Mouse (Mus musculus): ENCODE measurements around the gene Fbxl2. TPM values are rescaled to one million over a fixed set of nuclear protein-coding genes. Genes with fewer than 3 reads are reported as not detected.

Gene Fbxl2
- total and polyA plus RNA-seq, 2 experiments from 2014 or later: 1.6 to 3.4 TPM

GRCm38 (mm10) chr9:113915789-113916188 is 130.2 kb downstream of the Fbxl2 start:
- Histone ChIP-seq H3K36me3 (replicated peaks; ENCODE audit: control insufficient read depth, insufficient read depth, low read length) (peaks cover 56% of the 10 kb centered on the region), H3K4me3 (ENCODE audit: low read depth, low read length) (no peak overlapping the region), H3K4me2 (ENCODE audit: low read depth, low read length) (no peak overlapping the region), H3K9ac (replicated peaks; ENCODE audit: low read depth, low read length) (no peak overlapping the region), H3K4me1 (ENCODE audit: control insufficient read depth, insufficient read depth) (no peaks in the 10 kb centered on the region), H3K27me3 (ENCODE audit: control insufficient read depth, insufficient read depth, low read length) (no peaks in the 10 kb centered on the region), H3K27ac (ENCODE audit: low read depth) (no peak overlapping the region), H3K9me3 (replicated peaks; ENCODE audit: control insufficient read depth, low read length) (no peaks in the 10 kb centered on the region)
- 92% methylated on average over 5 of the region's 5 CpGs for WGBS
- ATAC-seq (ENCODE audit: insufficient read depth, low read depth) (no peak), DNase-seq (ENCODE audit: low spot score) (no peak)
- no peak for TF ChIP-seq CTCF (IDR thresholded peaks at IDR 0.05; ENCODE audit: low read depth)
- TF ChIP-seq EP300 (IDR thresholded peaks at IDR 0.05; ENCODE audit: low read depth): no peak

Other genes starting within 250 kb of the Fbxl2 start
- gene Ubp1, start 115.3 kb downstream of the Fbxl2 start, total RNA-seq (2014; rRNA removed; ENCODE audit: low replicate concordance): 30.8 and 46.9 TPM in 2 replicates
- 10.8 and 11.1 TPM in 2 replicates for gene Ubp1, start 115.3 kb downstream of the Fbxl2 start, polyA plus RNA-seq (2015; fragmentation: Nextera tagmentation; extraction: Ambion mirVana)
- gene Susd5, start 10.9 kb upstream of the Fbxl2 start, total RNA-seq (2014; rRNA removed; ENCODE audit: low replicate concordance): 0.19 and 0.50 TPM in 2 replicates
- gene Susd5, start 10.9 kb upstream of the Fbxl2 start, polyA plus RNA-seq (2015; fragmentation: Nextera tagmentation; extraction: Ambion mirVana): 0.23 and 0.25 TPM in 2 replicates

Measured in heart, postnatal 0 days (tissue).